Mouse (Mus musculus) large intestine, adult 2 months (tissue): Measurements from ENCODE around the gene Lcor. TPM values are rescaled to one million over a fixed set of nuclear protein-coding genes. Genes with fewer than 3 reads are reported as not detected.

ENCODE experiments used
- DNase-seq: peaks from one replicate; pipeline ENCODE4 v3.0.0-alpha.2; 2012; ENCODE audit warnings: low read depth, low spot score
- WGBS: fragments of 180-500 bp; shearing (Covaris S2); methylation state at CpG from one replicate; pipeline ENCODE4 v1.1.7; 2018; 5-methylcytosine and 5-hydroxymethylcytosine counted together
- polyA plus RNA-seq: library from polyadenylated mRNA; depleted of rRNA; stranded (reverse); fragments of >200 nt; gene quantifications from 2 replicates; pipeline ENCODE4 v1.2.3, GENCODE M21; 2012; rRNA removed

Lcor gene
- polyA plus RNA-seq, 1 experiment: 2.0 TPM

GRCm38 (mm10) chr19:41606208-41606987, 124.0 kb downstream of the Lcor start:
- no peak for DNase-seq
- 77% methylated on average over 10 of the region's 10 CpGs for WGBS

GRCm38 (mm10) chr19:41611683-41612082, 129.2 kb downstream of the Lcor start:
- DNase-seq: no peak
- WGBS: 26% methylated on average over 6 of the region's 6 CpGs

Other genes starting within 250 kb of the Lcor start
- gene Tm9sf3, start 218.6 kb upstream of the Lcor start, polyA plus RNA-seq: 73.0 and 88.0 TPM in 2 replicates
- gene Pik3ap1, start 97.5 kb upstream of the Lcor start, polyA plus RNA-seq: 8.3 and 13.1 TPM in 2 replicates
- 1.0 and 1.9 TPM in 2 replicates for gene Gm340, start 99.7 kb downstream of the Lcor start, polyA plus RNA-seq